Mouse (Mus musculus) embryonic facial prominence, embryonic 14.5 days (tissue): Measurements from ENCODE around the gene Cacna1e. TPM values are rescaled to one million over a fixed set of nuclear protein-coding genes. Genes with fewer than 3 reads are reported as not detected.

ENCODE experiments used
- ATAC-seq: fragments of 200-750 bp; cut with Nextera tagmentation; 2 replicates; pipeline ENCODE4 v1.8.0; 2017; ENCODE audit warnings: low read depth, moderate number of reproducible peaks, moderate TSS enrichment
- DNase-seq: peaks from one replicate; pipeline ENCODE4 v3.0.0-alpha.2; 2015; ENCODE audit warnings: low spot score
- H3K27ac ChIP-seq: fragments of 300-500 bp; sonication (generic); replicated peaks from 2 replicates; pipeline ENCODE4 v1.5.1; 2014; ENCODE audit warnings: low read depth, mild to moderate bottlenecking, low read length, moderate library complexity
- H3K27me3 ChIP-seq: fragments of 300-500 bp; sonication (generic); replicated peaks from 2 replicates; pipeline ENCODE4 v1.6.1; 2014; ENCODE audit warnings: low read length; ENCODE audit not compliant: control insufficient read depth, insufficient read depth
- H3K36me3 ChIP-seq: fragments of 300-500 bp; sonication (generic); 2 replicates; pipeline ENCODE4 v1.6.1; 2014; ENCODE audit warnings: low read length, mixed read lengths; ENCODE audit not compliant: control insufficient read depth, insufficient read depth
- H3K4me1 ChIP-seq: fragments of 300-500 bp; sonication (generic); 2 replicates; pipeline ENCODE4 v1.6.1; 2014; ENCODE audit warnings: antibody characterized with exemption, low read length; ENCODE audit not compliant: control insufficient read depth, insufficient read depth
- H3K4me2 ChIP-seq: fragments of 300-500 bp; sonication (generic); 2 replicates; pipeline ENCODE4 v1.6.1; 2014; ENCODE audit warnings: low read depth, mild to moderate bottlenecking, low read length, moderate library complexity, mixed read lengths
- H3K4me3 ChIP-seq: fragments of 300-500 bp; sonication (generic); 2 replicates; pipeline ENCODE4 v1.5.1; 2014; ENCODE audit warnings: low read depth, mild to moderate bottlenecking, low read length
- H3K9ac ChIP-seq: fragments of 300-500 bp; sonication (generic); 2 replicates; pipeline ENCODE4 v1.6.1; 2014; ENCODE audit warnings: low read depth, mild to moderate bottlenecking, low read length, moderate library complexity, mixed read lengths
- H3K9me3 ChIP-seq: fragments of 300-500 bp; sonication (generic); 2 replicates; pipeline ENCODE4 v1.6.1; 2016; ENCODE audit warnings: low read length; ENCODE audit not compliant: control insufficient read depth
- WGBS: fragments of 180-500 bp; shearing (Covaris S2); extraction: QIAGEN DNeasy Blood & Tissue Kit; methylation state at CpG from one replicate; pipeline ENCODE4 v1.1.7; 2014; 5-methylcytosine and 5-hydroxymethylcytosine counted together
- polyA plus RNA-seq: library from polyadenylated mRNA; unstranded; fragments of >200 nt; fragmentation: Nextera tagmentation; extraction: Ambion mirVana; gene quantifications from 2 replicates; pipeline ENCODE4 v1.2.1, GENCODE M21; 2014

The Cacna1e gene
- polyA plus RNA-seq, 1 experiment from 2014 or later = 0.99 TPM

DNA sequence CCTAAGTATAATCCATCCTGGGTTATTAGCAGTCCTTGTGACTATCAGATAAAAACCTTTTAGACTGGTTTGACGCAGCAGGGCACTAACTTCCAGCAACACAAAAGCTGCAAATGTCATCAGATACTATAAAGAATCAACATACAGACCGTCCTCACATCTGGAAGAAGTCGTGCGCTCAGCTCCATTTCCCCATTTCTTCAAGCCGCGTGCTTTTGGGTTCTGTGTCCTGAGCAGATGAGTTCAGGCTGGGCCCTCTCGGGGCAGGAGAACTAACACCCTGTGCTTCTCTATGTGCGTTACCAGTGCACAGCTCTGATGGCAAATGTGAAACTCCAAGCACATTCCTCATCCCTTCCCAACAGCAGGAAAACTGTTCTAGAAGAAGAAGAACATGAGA is 177.3 kb downstream of the Cacna1e start:
- H3K4me1 ChIP-seq = peaks cover 10% of the 10 kb centered on the region; the same call in 1 of the 2 replicates
- no peak for DNase-seq
- no peak overlapping the region for H3K4me3 ChIP-seq
- H3K9ac ChIP-seq = no peak overlapping the region
- no peak for ATAC-seq
- no peaks in the 10 kb centered on the region for H3K9me3 ChIP-seq
- no peak overlapping the region for H3K27ac ChIP-seq
- WGBS = 75% methylated on average over 8 of the region's 8 CpGs
- H3K4me2 ChIP-seq = no peak overlapping the region
- H3K36me3 ChIP-seq = no peaks in the 10 kb centered on the region
- H3K27me3 ChIP-seq = no peaks in the 10 kb centered on the region

DNA sequence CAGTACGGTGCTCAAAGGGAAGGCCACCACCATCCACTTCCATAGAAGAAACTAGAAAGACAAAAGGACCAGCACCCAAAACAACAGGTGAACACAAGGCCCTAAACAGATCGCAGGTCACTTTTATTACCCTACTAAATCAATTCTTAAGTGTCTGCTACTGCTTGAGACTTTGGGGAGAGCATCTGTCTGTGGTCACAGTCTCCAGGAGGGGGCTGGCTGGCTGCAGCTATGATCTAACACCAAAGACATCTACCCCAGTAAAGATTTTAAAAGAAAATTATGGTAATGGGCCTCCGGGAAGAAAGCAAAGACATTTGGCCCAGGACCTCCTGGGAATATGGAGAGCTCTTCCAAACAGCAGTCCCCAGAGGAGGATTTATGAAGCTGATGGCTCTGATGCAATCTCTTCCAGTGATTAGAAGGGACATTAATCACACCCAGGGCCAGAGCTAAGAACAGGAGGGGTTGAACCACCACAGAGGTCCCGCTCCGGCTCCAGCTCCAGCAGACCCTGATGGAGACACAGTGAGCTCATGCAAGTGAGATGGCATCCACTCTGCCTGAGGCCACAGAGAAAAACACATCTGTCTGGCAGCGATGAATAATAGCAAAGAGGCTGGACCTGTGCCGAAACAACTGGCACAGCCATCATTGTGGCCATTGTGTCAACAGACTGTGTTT is 178.3 kb downstream of the Cacna1e start:
- H3K4me1 ChIP-seq = peaks cover 10% of the 10 kb centered on the region; the same call in 1 of the 2 replicates
- H3K9me3 ChIP-seq = no peaks in the 10 kb centered on the region
- no peaks in the 10 kb centered on the region for H3K27me3 ChIP-seq
- no peak overlapping the region for H3K27ac ChIP-seq
- H3K4me2 ChIP-seq = no peak overlapping the region
- H3K9ac ChIP-seq = no peak overlapping the region
- DNase-seq = no peak
- WGBS = 64% methylated on average over 7 of the region's 7 CpGs
- no peak overlapping the region for H3K4me3 ChIP-seq
- H3K36me3 ChIP-seq = no peaks in the 10 kb centered on the region
- ATAC-seq = 0 out of 2 replicates have a peak, but pooled peaks have one; percentile 41

DNA sequence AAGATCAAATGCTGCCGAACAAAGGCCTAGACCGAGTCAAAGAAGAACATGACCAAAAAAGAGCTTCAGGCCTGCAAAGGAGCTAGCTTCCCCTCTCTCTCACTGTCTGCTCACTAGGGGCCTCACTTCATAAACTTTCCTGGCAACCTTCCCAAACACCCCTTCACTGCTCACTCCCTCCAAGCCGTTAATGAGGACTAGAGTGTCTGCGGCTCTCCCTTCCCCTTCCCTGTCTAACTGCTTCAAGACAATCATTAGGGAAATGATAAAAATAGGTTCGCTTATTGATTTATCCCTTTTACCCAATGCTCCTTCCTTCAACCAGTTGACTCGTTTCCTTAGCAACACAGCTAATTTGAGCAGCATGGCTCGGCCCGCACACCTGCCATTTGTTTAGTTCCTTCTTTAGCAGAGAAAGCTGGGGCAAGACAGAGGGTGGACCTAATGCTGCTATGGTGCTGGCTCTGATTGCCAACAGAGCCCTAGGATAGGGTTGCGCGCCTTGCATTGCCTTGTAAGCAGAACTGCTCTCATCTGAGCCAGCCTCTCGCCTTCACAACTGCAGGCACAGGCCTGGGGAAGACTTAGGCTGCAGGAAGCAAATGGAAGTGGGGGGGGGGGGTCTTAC is 179.6 kb downstream of the Cacna1e start:
- H3K9ac ChIP-seq = no peak overlapping the region
- no peak overlapping the region for H3K4me2 ChIP-seq
- no peak overlapping the region for H3K4me3 ChIP-seq
- DNase-seq (peak; percentile 82), ATAC-seq (peak; percentile 81)
- H3K9me3 ChIP-seq = no peaks in the 10 kb centered on the region
- no peaks in the 10 kb centered on the region for H3K27me3 ChIP-seq
- peaks cover 10% of the 10 kb centered on the region; the same call in 1 of the 2 replicates for H3K4me1 ChIP-seq
- no peaks in the 10 kb centered on the region for H3K36me3 ChIP-seq
- WGBS = 37% methylated on average over 11 of the region's 11 CpGs
- no peak overlapping the region for H3K27ac ChIP-seq

DNA sequence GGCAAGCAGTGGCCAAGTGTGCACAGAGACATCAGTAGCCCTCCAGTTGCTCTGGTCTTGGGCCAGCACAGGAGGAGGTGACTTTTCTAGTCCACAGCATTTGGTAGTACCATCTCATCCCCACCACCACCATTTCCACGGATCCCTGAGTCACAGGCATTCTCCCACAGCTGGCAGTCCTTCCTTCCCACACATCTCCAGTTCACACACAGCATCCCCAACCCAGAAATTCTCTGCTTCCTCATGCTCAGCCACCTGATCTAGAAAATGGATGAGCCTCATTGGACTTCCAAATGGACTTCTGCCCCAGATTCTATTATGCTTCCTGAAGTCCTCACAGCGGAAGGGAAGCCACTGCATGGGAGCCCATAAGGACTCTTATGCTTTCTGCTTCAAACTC is 181.7 kb downstream of the Cacna1e start:
- Histone ChIP-seq H3K9me3 (no peaks in the 10 kb centered on the region), H3K4me2 (no peak overlapping the region), H3K36me3 (no peaks in the 10 kb centered on the region), H3K9ac (no peak overlapping the region), H3K27ac (no peak overlapping the region), H3K4me3 (no peak overlapping the region), H3K4me1 (peaks cover 10% of the 10 kb centered on the region; the same call in 1 of the 2 replicates), H3K27me3 (no peaks in the 10 kb centered on the region)
- DNase-seq (no peak), ATAC-seq (no peak)
- WGBS = 83% methylated on average over 2 of the region's 2 CpGs

DNA sequence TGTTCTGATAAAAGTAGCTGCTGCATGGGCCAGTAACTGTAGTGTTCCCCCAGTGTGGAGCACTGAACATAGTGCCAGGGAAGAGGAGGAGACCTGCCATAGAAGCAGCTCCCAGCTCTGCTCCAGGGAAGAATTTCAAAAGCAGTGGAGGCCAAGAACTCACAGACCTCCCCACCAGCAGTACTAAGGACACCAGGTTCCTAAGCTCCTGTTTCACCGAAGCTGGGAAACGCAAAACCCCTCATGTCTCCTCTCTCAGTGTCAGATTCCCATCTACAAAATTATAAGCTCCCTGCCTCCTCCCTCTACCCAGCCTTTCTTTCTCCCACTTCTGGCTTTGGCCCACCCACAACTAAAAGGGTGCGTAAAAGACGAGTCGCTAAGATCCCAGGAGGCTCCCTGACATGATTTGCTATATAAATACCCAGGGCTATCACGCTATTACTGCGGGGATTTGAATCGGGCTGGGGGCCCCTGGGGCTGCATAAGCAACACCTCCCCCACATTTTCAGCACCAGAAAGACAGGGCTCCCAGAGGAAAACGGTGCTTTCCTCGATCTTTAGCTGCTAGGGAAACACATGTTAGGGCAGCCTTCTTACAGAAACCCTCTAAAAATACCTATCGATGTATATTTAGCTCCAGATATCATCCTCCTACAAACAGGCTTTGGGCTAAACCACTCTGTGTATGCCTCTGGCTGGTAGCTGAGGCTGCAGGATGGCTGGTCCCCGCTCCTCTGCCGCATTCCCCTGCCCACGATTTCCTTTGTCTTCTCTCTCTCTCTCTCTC is 195.2 kb downstream of the Cacna1e start:
- H3K27me3 ChIP-seq = no peaks in the 10 kb centered on the region
- no peak overlapping the region for H3K4me3 ChIP-seq
- no peak overlapping the region for H3K9ac ChIP-seq
- no peaks in the 10 kb centered on the region for H3K9me3 ChIP-seq
- WGBS = 28% methylated on average over 14 of the region's 14 CpGs
- no peak overlapping the region for H3K27ac ChIP-seq
- peak overlapping the region; percentile 40; the same call in 1 of the 2 replicates for H3K4me2 ChIP-seq
- peak; percentile 28 for DNase-seq
- peaks cover 5% of the 10 kb centered on the region for H3K4me1 ChIP-seq
- ATAC-seq = peak; percentile 41; the same call in 1 of the 2 replicates
- H3K36me3 ChIP-seq = no peaks in the 10 kb centered on the region

DNA sequence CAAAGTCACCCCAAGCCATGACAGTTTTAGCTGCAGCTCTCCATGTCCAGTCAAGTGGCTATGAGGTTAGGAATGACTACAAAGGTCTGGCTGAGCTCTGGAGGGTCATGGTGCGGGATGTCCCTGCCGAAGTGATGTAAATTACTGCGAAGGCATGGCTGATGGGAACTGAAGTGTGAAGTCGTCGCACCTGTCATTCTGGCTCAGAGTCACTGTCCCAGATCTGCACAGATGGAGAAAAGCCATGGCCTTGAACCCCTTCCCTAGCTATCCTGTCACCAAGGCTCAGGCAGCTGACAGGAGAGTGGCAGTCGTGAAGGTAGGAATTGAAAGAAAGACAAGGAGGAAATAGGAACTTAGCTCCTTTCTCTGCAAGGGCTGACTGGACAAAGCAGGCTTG is 197.4 kb downstream of the Cacna1e start:
- Histone ChIP-seq H3K9ac (no peak overlapping the region), H3K27me3 (no peaks in the 10 kb centered on the region), H3K4me2 (no peak overlapping the region), H3K4me1 (peaks cover 5% of the 10 kb centered on the region), H3K9me3 (no peaks in the 10 kb centered on the region), H3K36me3 (no peaks in the 10 kb centered on the region), H3K27ac (no peak overlapping the region), H3K4me3 (no peak overlapping the region)
- 75% methylated on average over 6 of the region's 6 CpGs for WGBS
- DNase-seq (no peak), ATAC-seq (no peak)

DNA sequence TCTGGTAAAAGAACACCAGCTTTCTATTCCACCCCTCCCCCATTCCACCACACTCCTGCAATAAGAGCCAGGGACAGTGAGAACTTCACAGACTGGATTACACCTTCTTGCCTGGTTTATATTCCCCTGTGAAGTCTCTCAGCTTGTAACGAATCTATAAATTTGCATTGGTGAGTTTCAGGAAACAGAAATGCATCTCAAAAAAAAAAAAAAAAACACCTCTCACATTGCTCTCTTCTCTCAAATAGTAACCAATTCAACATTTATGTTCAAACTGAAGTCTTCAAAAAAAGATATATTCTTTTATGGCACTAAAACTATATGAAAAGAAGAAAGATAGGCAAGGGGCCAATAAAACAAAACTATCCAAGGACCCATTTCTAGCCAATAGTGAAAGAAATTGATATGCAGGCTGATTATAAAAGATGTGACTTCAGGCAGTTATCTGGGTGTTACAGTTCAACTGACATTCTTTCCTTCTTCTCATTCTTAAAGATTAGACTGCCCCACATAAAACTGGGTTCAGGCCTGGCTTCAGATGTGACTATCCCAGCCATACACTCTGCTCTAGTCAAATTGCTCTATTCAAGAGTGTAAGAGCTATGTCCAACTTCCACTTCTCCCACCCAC is 200.7 kb downstream of the Cacna1e start:
- WGBS = 76% methylated on average over 1 of the region's 1 CpGs
- Histone ChIP-seq H3K27ac (no peak overlapping the region), H3K9me3 (no peaks in the 10 kb centered on the region), H3K27me3 (no peaks in the 10 kb centered on the region), H3K4me2 (no peak overlapping the region), H3K9ac (no peak overlapping the region), H3K4me3 (no peak overlapping the region), H3K4me1 (no peaks in the 10 kb centered on the region), H3K36me3 (no peaks in the 10 kb centered on the region)
- no peak for ATAC-seq
- DNase-seq = no peak

DNA sequence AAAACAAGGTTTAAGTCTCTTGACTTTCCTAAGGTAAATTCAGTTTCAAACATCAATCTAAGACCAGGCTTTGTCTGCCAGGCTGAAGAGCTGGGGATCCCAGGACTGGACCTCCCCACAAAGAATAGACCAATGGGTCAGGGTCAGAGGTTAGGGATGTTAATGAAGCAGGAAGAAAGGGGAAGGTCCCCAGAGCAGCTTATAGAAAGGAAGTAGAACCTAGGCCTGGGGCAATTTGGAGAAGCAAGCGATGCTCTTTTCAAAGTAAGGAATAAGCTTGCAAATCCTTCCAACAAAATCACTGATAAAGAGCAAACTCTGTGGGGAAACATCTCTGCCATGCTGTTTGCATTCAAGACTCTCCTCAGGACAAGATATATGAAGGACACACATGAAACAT is 205.3 kb downstream of the Cacna1e start:
- ATAC-seq = no peak
- H3K4me1 ChIP-seq = no peaks in the 10 kb centered on the region

More for the DNA sequence above, 205.3 kb downstream of the Cacna1e start:
- Histone ChIP-seq H3K36me3 (no peaks in the 10 kb centered on the region), H3K27ac (no peak overlapping the region), H3K9me3 (no peaks in the 10 kb centered on the region), H3K4me2 (no peak overlapping the region), H3K4me3 (no peak overlapping the region), H3K27me3 (no peaks in the 10 kb centered on the region), H3K9ac (no peak overlapping the region)
- 19% methylated on average over 1 of the region's 1 CpGs for WGBS
- no peak for DNase-seq
